Mouse (Mus musculus) C3H10T1/2 (cell line): ENCODE measurements around the gene Jak2. TPM values are rescaled to one million over a fixed set of nuclear protein-coding genes. Genes with fewer than 3 reads are reported as not detected.

Source experiments
- polyA plus RNA-seq, 2 experiments: library from polyadenylated mRNA; unstranded; fragments of >200 nt; fragmentation: generic; extraction: Trizol; gene quantifications; one replicate each; pipeline ENCODE4 v1.2.1; 2012; ENCODE audit warnings: missing spikeins in 2 of 2

The Jak2 gene
- 1 to 10 TPM in 1 of 2 experiments, under 1 TPM in 1; 0.34 to 3.9 TPM for polyA plus RNA-seq

DNA sequence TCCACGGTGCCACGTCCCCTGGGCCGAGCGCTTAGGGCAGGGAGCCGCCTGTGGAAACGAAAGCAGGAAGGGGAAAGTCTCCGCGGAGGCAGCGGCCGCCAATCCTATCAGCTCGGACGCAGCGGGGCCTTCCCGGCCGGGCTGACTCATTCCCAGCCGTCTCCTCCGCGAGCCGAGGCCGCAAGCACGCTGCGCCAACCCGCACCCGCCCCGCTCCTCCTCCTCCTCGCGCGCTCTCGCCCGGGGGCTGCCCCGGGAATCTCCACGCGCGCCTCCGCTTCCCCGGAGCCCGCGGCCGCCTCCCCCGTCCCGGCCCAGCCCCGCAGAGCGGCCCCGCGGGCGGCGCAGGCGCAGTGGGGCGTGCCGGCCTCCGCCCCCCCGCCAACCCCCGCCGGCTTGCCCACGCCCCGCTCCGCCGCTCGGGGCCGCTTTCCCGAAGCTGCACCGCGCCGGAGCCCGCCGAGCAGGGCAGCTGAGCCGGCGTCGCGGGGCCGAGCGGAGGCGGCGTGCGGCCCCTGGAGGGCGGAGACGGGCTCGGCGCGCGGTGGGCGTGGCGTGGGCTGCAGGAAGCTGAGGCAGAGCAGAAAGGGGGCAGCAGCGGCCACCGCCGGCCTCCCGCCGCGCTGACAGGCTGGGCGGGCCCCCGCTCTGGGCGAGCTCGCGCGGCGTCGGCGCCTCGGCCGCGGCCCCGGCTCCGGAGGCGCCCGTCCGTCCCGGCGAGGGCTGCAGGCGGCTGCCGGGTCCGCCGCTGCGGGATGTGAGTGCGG is at the start of gene Jak2:
TSS of gene Jak2 (plus strand) at position 638 of the 767 bp plus-strand sequence.

DNA sequence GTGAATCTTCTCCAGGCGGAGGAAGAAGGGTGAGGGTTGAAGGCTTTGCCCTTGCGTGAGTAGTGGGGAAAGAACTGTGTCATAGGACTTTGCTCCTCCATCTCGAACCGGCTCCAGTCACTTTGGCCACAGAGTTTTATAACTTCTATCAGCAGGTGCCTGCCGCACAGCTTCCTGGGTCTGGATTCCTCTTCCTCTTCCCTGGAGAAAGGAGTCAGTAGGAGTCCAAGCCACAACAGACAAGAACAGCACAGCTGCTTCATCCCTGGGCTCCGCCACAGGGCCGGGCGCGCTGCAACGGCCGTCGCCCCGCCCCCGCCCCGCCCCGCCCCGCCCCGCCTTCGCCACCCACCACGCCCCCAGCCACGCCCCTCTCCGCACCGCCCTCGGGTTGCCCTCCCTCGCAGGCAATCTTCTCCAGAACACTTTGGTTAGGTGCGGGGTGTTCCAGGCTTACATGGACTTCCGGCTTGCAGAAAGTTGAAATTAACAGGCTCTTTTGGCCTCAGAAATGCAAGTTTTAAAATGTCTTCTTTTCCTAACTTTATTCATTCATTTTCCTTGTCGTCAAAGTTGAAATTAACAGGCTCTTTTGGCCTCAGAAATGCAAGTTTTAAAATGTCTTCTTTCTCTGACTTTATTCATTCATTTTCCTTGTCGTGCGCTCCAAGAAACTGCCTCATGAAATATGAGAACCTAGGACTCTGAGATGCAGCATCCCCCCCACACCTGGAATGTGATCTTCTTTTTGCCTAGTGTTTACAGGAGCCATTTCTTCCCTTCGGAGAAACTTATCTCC is 73.6 kb downstream of the Jak2 start, which contains the start of gene Insl6:
TSS of gene Insl6 (minus strand) at position 304 of the 799 bp plus-strand sequence.

DNA sequence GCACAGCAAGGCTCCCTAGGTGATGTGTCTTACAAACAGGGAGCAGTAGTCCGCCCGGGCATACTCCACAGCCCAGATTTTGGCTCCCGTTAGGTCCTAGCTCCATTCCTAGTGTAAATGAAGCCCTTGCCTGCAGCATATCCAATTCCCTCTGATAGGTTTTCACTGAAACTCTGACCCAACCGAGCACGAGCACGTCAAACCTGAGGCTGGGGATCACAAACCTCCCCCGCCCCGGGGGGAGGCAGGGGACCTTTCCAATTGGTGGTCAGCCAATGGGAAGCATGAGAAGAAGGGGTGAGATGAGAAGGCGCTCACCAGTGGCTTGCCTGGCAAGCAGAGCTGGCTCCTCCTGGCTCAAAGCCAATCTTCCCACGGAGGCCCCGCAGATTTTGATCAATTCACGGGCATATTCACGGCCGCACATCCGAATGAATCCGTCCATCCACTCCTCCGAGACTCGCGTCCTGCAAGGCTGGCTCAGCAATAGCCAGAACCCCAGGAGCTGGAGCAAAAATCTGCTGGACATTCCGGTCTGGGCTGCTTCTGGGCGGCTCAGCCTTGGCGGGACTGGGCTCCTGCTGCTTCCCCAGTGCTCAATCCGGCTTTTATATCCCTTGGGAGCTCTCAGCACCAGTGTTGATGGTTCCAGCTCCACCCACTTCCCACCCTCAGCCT is 82.6 kb downstream of the Jak2 start, which contains the start of gene Rln1:
TSS of gene Rln1 (minus strand) at position 603 of the 678 bp plus-strand sequence.

Other genes starting within 250 kb of the Jak2 start
- 10 to 100 TPM; 11.1 to 64.0 TPM for gene Ak3, start 203.9 kb upstream of the Jak2 start, polyA plus RNA-seq
- 10 to 100 TPM; 22.0 to 26.8 TPM for gene Rcl1, start 150.5 kb upstream of the Jak2 start, polyA plus RNA-seq
- 1 to 10 TPM in 1 of 2 experiments, under 1 TPM in 1; 0.51 to 2.1 TPM for gene Insl6, start 73.5 kb downstream of the Jak2 start, polyA plus RNA-seq
- not detected for gene Rln1, start 82.8 kb downstream of the Jak2 start, polyA plus RNA-seq
- 10 to 100 TPM; 12.1 to 54.6 TPM for gene Plgrkt, start 115.6 kb downstream of the Jak2 start, polyA plus RNA-seq
- gene Cd274, start 115.6 kb downstream of the Jak2 start, polyA plus RNA-seq = under 1 TPM; 0.02 to 0.17 TPM
- not detected for gene Pdcd1lg2, start 159.1 kb downstream of the Jak2 start, polyA plus RNA-seq